In the genomic region with DNA sequence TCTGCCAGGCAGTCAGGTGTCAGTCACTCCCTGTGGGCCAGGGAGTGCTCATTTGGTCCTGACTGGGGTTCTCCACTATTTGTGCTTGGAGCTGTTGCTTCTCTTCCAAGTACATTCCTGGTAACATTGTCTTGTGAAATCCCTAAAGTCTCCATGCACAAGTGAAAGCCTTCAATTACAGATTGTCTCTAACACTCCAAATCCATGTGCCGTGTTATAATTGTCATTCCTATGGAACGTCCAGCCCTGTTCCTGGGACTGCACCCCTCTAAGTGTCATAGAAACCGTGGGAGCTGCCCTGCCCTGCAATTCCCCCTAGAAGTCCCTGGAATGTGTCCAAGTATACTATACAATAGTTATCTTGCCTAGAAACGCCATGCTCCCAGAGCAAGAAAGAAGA, we compare ENCODE assay signal across 23 mouse cellular contexts.
A peak's percentile ranks its signal among the peaks of the same experiment; 100 is the strongest.
DNase-seq lines count a peak whose midpoint lies in the region; ATAC-seq and TF ChIP-seq lines count a peak whose summit lies in the region.
"Had no signal": no experiment of that assay in that cellular context is flagged by ENCODE, and none has a peak within 500 bp of the region (broad histone marks: within the 10 kb centered on the region; RNA-seq: fewer than 3 reads in every experiment).

No protein-coding gene starts in this region.

- H3K36me3 ChIP-seq in hindbrain, embryonic 13.5 days = no peaks in the 10 kb centered on the region
- H3K36me3 ChIP-seq in hindbrain, embryonic 11.5 days (ENCODE audit: control insufficient read depth, insufficient read depth, low read length) = no peaks in the 10 kb centered on the region
- no peaks in the 10 kb centered on the region for H3K36me3 ChIP-seq in lung, embryonic 16.5 days (ENCODE audit: control insufficient read depth, insufficient read depth, low read length)
- H3K36me3 ChIP-seq in forebrain, embryonic 13.5 days (ENCODE audit: poor library complexity, severe bottlenecking) = no peaks in the 10 kb centered on the region
- H3K36me3 ChIP-seq: embryonic facial prominence, embryonic 13.5 days; heart, embryonic 12.5 days; hindbrain, embryonic 15.5 days; limb, embryonic 15.5 days; liver, embryonic 15.5 days; neural tube, embryonic 15.5 days had no signal

- no peak for TF ChIP-seq POLR2A in brain, embryonic 14.5 days (IDR thresholded peaks at IDR 0.05; ENCODE audit: borderline replicate concordance, extremely low read depth, insufficient read depth, insufficient read length, poor library complexity, severe bottlenecking)

- DNase-seq in hindbrain, embryonic 11.5 days (ENCODE audit: low spot score) = no peak
- DNase-seq in lung, adult 18-20 months = no peak
- DNase-seq in brain, embryonic 14.5 days (ENCODE audit: low read depth) = peak; percentile 75
- DNase-seq in kidney, postnatal 10 days = no peak
- DNase-seq: adrenal gland, postnatal 10 days; cerebellum, adult 2 months; cerebellum, postnatal 25 days; gastrocnemius, postnatal 14 days; heart, adult 18-20 months; heart, postnatal 10 days; lung, postnatal 4 days; spleen, adult 18-20 months had no signal

- H3K9me3 ChIP-seq in hindbrain, embryonic 13.5 days = no peaks in the 10 kb centered on the region; the same call in 1 of the 2 replicates
- no peaks in the 10 kb centered on the region for H3K9me3 ChIP-seq in hindbrain, embryonic 11.5 days (ENCODE audit: control insufficient read depth, low read length)
- H3K9me3 ChIP-seq in lung, embryonic 16.5 days (ENCODE audit: control insufficient read depth, low read length) = no peaks in the 10 kb centered on the region
- H3K9me3 ChIP-seq in forebrain, embryonic 13.5 days (replicated peaks) = no peaks in the 10 kb centered on the region
- H3K9me3 ChIP-seq: embryonic facial prominence, embryonic 13.5 days; heart, embryonic 12.5 days; hindbrain, embryonic 15.5 days; limb, embryonic 15.5 days; liver, embryonic 15.5 days; neural tube, embryonic 15.5 days had no signal

- H3K27ac ChIP-seq in hindbrain, embryonic 13.5 days = peak overlapping the region; percentile 65
- no peak overlapping the region for H3K27ac ChIP-seq in hindbrain, embryonic 11.5 days (ENCODE audit: low read depth, low read length)
- H3K27ac ChIP-seq in lung, embryonic 16.5 days (ENCODE audit: low read length) = no peak overlapping the region
- H3K27ac ChIP-seq in forebrain, embryonic 13.5 days = peak overlapping the region; percentile 6; the same call in 1 of the 2 replicates
- H3K27ac ChIP-seq: embryonic facial prominence, embryonic 13.5 days; hindbrain, embryonic 15.5 days; limb, embryonic 15.5 days; liver, embryonic 15.5 days; neural tube, embryonic 15.5 days had no signal

- peaks cover 31% of the 10 kb centered on the region for H3K4me1 ChIP-seq in hindbrain, embryonic 13.5 days (replicated peaks)
- peaks cover 3% of the 10 kb centered on the region for H3K4me1 ChIP-seq in hindbrain, embryonic 11.5 days (replicated peaks; ENCODE audit: control insufficient read depth, insufficient read depth, low read length)
- H3K4me1 ChIP-seq in lung, embryonic 16.5 days (replicated peaks; ENCODE audit: control insufficient read depth, insufficient read depth, low read length) = peaks cover 5% of the 10 kb centered on the region; the same call in 1 of the 2 replicates
- H3K4me1 ChIP-seq in forebrain, embryonic 13.5 days = peaks cover 64% of the 10 kb centered on the region
- H3K4me1 ChIP-seq: heart, embryonic 12.5 days had no signal

- H3K4me3 ChIP-seq in hindbrain, embryonic 13.5 days = no peak overlapping the region
- H3K4me3 ChIP-seq in hindbrain, embryonic 11.5 days (ENCODE audit: low read depth, low read length) = no peak overlapping the region
- no peak overlapping the region for H3K4me3 ChIP-seq in lung, embryonic 16.5 days (ENCODE audit: low read length)
- no peak overlapping the region for H3K4me3 ChIP-seq in forebrain, embryonic 13.5 days
- H3K4me3 ChIP-seq: embryonic facial prominence, embryonic 13.5 days; heart, embryonic 12.5 days; hindbrain, embryonic 15.5 days; limb, embryonic 15.5 days; liver, embryonic 15.5 days; myocyte; neural tube, embryonic 15.5 days had no signal

- ATAC-seq in hindbrain, embryonic 13.5 days (ENCODE audit: low FRiP score) = no peak
- no peak for ATAC-seq in hindbrain, embryonic 11.5 days (ENCODE audit: low FRiP score)
- peak; percentile 72 for ATAC-seq in lung, embryonic 16.5 days (ENCODE audit: low read depth)
- ATAC-seq in forebrain, embryonic 13.5 days = no peak
- ATAC-seq: midbrain, embryonic 16.5 days had no signal

- no peak for TF ChIP-seq CTCF in brain, embryonic 14.5 days (IDR thresholded peaks at IDR 0.05; ENCODE audit: borderline replicate concordance, extremely low read depth, insufficient read depth, insufficient read length)

- H3K4me2 ChIP-seq in hindbrain, embryonic 13.5 days = no peak overlapping the region
- no peak overlapping the region for H3K4me2 ChIP-seq in hindbrain, embryonic 11.5 days (replicated peaks; ENCODE audit: low read depth, low read length)
- H3K4me2 ChIP-seq in lung, embryonic 16.5 days (ENCODE audit: low read depth, low read length) = no peak overlapping the region
- no peak overlapping the region for H3K4me2 ChIP-seq in forebrain, embryonic 13.5 days
- H3K4me2 ChIP-seq: embryonic facial prominence, embryonic 13.5 days; heart, embryonic 12.5 days; hindbrain, embryonic 15.5 days; limb, embryonic 15.5 days; liver, embryonic 15.5 days; neural tube, embryonic 15.5 days had no signal

- WGBS in hindbrain, embryonic 13.5 days = 31% methylated on average over 4 of the region's 4 CpGs
- WGBS in hindbrain, embryonic 11.5 days = 74% methylated on average over 4 of the region's 4 CpGs
- 26% methylated on average over 4 of the region's 4 CpGs for WGBS in lung, embryonic 16.5 days
- 7% methylated on average over 4 of the region's 4 CpGs for WGBS in forebrain, embryonic 13.5 days

- no peak overlapping the region for H3K9ac ChIP-seq in hindbrain, embryonic 13.5 days
- no peak overlapping the region for H3K9ac ChIP-seq in hindbrain, embryonic 11.5 days (ENCODE audit: low read depth, low read length)
- no peak overlapping the region for H3K9ac ChIP-seq in lung, embryonic 16.5 days (ENCODE audit: low read length)
- no peak overlapping the region for H3K9ac ChIP-seq in forebrain, embryonic 13.5 days
- H3K9ac ChIP-seq: embryonic facial prominence, embryonic 13.5 days; heart, embryonic 12.5 days; hindbrain, embryonic 15.5 days; limb, embryonic 15.5 days; liver, embryonic 15.5 days; neural tube, embryonic 15.5 days had no signal

- no peaks in the 10 kb centered on the region for H3K27me3 ChIP-seq in hindbrain, embryonic 13.5 days
- no peaks in the 10 kb centered on the region for H3K27me3 ChIP-seq in hindbrain, embryonic 11.5 days (ENCODE audit: control insufficient read depth, insufficient read depth, low read length)
- H3K27me3 ChIP-seq in lung, embryonic 16.5 days (ENCODE audit: control insufficient read depth, insufficient read depth, low read depth, low read length) = no peaks in the 10 kb centered on the region
- H3K27me3 ChIP-seq in forebrain, embryonic 13.5 days = no peaks in the 10 kb centered on the region
- H3K27me3 ChIP-seq: embryonic facial prominence, embryonic 13.5 days; heart, embryonic 12.5 days; hindbrain, embryonic 15.5 days; limb, embryonic 15.5 days; liver, embryonic 15.5 days; neural tube, embryonic 15.5 days had no signal

Comparison
In these comparisons a context has a peak if more than half of its experiments do, and no peak if none do; other contexts are left out.
1. H3K27ac ChIP-seq: peak in hindbrain, embryonic 13.5 days (single experiment) and forebrain, embryonic 13.5 days (single experiment); none in hindbrain, embryonic 11.5 days (single experiment) and lung, embryonic 16.5 days (single experiment).